Mouse (Mus musculus): Measurements from ENCODE around the gene Lonp2.

The Lonp2 gene

GRCm38 (mm10) chr8:86718332-86718994, 94.6 kb downstream of the Lonp2 start:
- DNase-seq = no peak

- DNase-seq = no peak
Observed at GRCm38 (mm10) chr8:86719368-86719767, 95.5 kb downstream of the Lonp2 start.

GRCm38 (mm10) chr8:86720756-86721459, 97.1 kb downstream of the Lonp2 start:
- no peak for DNase-seq

- DNase-seq = no peak
Observed at GRCm38 (mm10) chr8:86721490-86721889, 97.6 kb downstream of the Lonp2 start.

GRCm38 (mm10) chr8:86726959-86727358, 103.1 kb downstream of the Lonp2 start:
- DNase-seq = no peak

- DNase-seq = no peak
Observed at GRCm38 (mm10) chr8:86728224-86728950, 104.5 kb downstream of the Lonp2 start.

- DNase-seq = no peak
Observed at GRCm38 (mm10) chr8:86730303-86730702, 106.5 kb downstream of the Lonp2 start.

GRCm38 (mm10) chr8:86730860-86731259, 107.0 kb downstream of the Lonp2 start:
- DNase-seq = no peak

GRCm38 (mm10) chr8:86734171-86734570, 110.3 kb downstream of the Lonp2 start:
- DNase-seq = no peak

GRCm38 (mm10) chr8:86734954-86735353, 111.1 kb downstream of the Lonp2 start:
- DNase-seq = no peak

GRCm38 (mm10) chr8:86735446-86736111, 111.7 kb downstream of the Lonp2 start:
- DNase-seq = no peak

- DNase-seq = no peak
Observed at GRCm38 (mm10) chr8:86740899-86741298, 117.1 kb downstream of the Lonp2 start.

- DNase-seq = no peak
Observed at GRCm38 (mm10) chr8:86741627-86742026, 117.8 kb downstream of the Lonp2 start.

- DNase-seq = no peak
Observed at GRCm38 (mm10) chr8:86742605-86743345, 118.9 kb downstream of the Lonp2 start.

- DNase-seq = no peak
Observed at GRCm38 (mm10) chr8:86744313-86745220, 120.7 kb downstream of the Lonp2 start.

GRCm38 (mm10) chr8:86745221-86745934, 121.5 kb downstream of the Lonp2 start, which contains the start of the genes Gm10638 and Siah1a:
TSS of gene Gm10638 (plus strand) at chr8:86745699.
TSS of gene Siah1a (minus strand) at chr8:86745934.
- peak; percentile 76 for DNase-seq

GRCm38 (mm10) chr8:86745935-86746441, 122.1 kb downstream of the Lonp2 start:
- peak; percentile 95 for DNase-seq

- DNase-seq = no peak
Observed at GRCm38 (mm10) chr8:86746511-86746910, 122.7 kb downstream of the Lonp2 start.

- DNase-seq = no peak
Observed at GRCm38 (mm10) chr8:86749842-86750241, 126.0 kb downstream of the Lonp2 start.
